8 mouse cellular contexts compared by ENCODE assay signal in genomic region chr16:30069580-30069949, GRCm38 (mm10). TPM values are rescaled to one million over a fixed set of nuclear protein-coding genes. Genes with fewer than 3 reads are reported as not detected.
DNase-seq lines count a peak whose midpoint lies in the region; ATAC-seq and TF ChIP-seq lines count a peak whose summit lies in the region.

No protein-coding gene starts in this region.

- peak overlapping the region; percentile 46 for H3K4me3 ChIP-seq in cerebellum, adult 2 months (replicated peaks; ENCODE audit: insufficient read depth, low read depth, low read length)
- H3K4me3 ChIP-seq in CH12.LX (replicated peaks in 1 of 3; ENCODE audit: low read depth in 2 of 3, low read length in 2 of 3, poor library complexity in 1 of 3) = peak overlapping the region; percentile 32 to 50 (median 48)
- peak overlapping the region; percentile 46 for H3K4me3 ChIP-seq in embryonic facial prominence, embryonic 15.5 days (replicated peaks)
- H3K4me3 ChIP-seq in hindbrain, embryonic 16.5 days (ENCODE audit: low read length) = peak overlapping the region; percentile 53
- H3K4me3 ChIP-seq in lung, postnatal 0 days (ENCODE audit: low read depth, low read length) = peak overlapping the region; percentile 41

- TF ChIP-seq EP300 in CH12.LX (IDR thresholded peaks at IDR 0.05; ENCODE audit: low read length) = no peak
- TF ChIP-seq EP300 in lung, postnatal 0 days (IDR thresholded peaks at IDR 0.05) = no peak

- peaks cover 4% of the 10 kb centered on the region; the same call in 1 of the 2 replicates for H3K27me3 ChIP-seq in cerebellum, adult 2 months (ENCODE audit: control insufficient read depth, insufficient read depth, low read length)
- H3K27me3 ChIP-seq in CH12.LX (replicated peaks) = peaks cover 69% of the 10 kb centered on the region
- no peaks in the 10 kb centered on the region for H3K27me3 ChIP-seq in embryonic facial prominence, embryonic 15.5 days
- peaks cover 23% of the 10 kb centered on the region for H3K27me3 ChIP-seq in hindbrain, embryonic 16.5 days (replicated peaks; ENCODE audit: control insufficient read depth, insufficient read depth, low read length)
- no peaks in the 10 kb centered on the region for H3K27me3 ChIP-seq in lung, postnatal 0 days (replicated peaks; ENCODE audit: insufficient read depth, low read length)

- TF ChIP-seq POLR2A in cerebellum, adult 2 months (IDR thresholded peaks at IDR 0.05; ENCODE audit: borderline replicate concordance, insufficient read depth, low read length) = no peak
- no peak for TF ChIP-seq POLR2A in CH12.LX (IDR thresholded peaks at IDR 0.05; ENCODE audit: low read depth, low read length)

- no peaks in the 10 kb centered on the region for H3K9me3 ChIP-seq in CH12.LX (replicated peaks; ENCODE audit: low read length)
- no peaks in the 10 kb centered on the region for H3K9me3 ChIP-seq in embryonic facial prominence, embryonic 15.5 days (replicated peaks)
- no peaks in the 10 kb centered on the region for H3K9me3 ChIP-seq in hindbrain, embryonic 16.5 days (ENCODE audit: control insufficient read depth, low read length)
- H3K9me3 ChIP-seq in lung, postnatal 0 days (ENCODE audit: low read length) = no peaks in the 10 kb centered on the region

- in situ Hi-C loops in CH12.LX (cut with MboI; ENCODE audit: low pct_ligation_motif_present, low pct_unique_long_range_greater_than_20kb, low sequenced_read_pairs) = loop anchor here (5.0 to 10.0 kb wide), 4 partner anchors 42 to 342 kb away; no protein-coding TSS in a partner anchor

- peak overlapping the region; percentile 64 for H3K9ac ChIP-seq in CH12.LX (ENCODE audit: insufficient read depth, low read depth)
- peak overlapping the region; percentile 35 for H3K9ac ChIP-seq in embryonic facial prominence, embryonic 15.5 days
- peak overlapping the region; percentile 75 for H3K9ac ChIP-seq in hindbrain, embryonic 16.5 days (ENCODE audit: low read depth, low read length)
- peak overlapping the region; percentile 58 for H3K9ac ChIP-seq in lung, postnatal 0 days (replicated peaks; ENCODE audit: low read depth)

- dilution Hi-C loops in CH12.LX (cut with MboI; ENCODE audit: extremely low pct_ligation_motif_present, extremely low pct_unique_long_range_greater_than_20kb, low sequenced_read_pairs) = no loop called here

- peak overlapping the region; percentile 88 for H3K4me2 ChIP-seq in CH12.LX (ENCODE audit: insufficient read depth, low read depth, poor library complexity, severe bottlenecking)
- H3K4me2 ChIP-seq in embryonic facial prominence, embryonic 15.5 days (replicated peaks) = peak overlapping the region; percentile 91
- H3K4me2 ChIP-seq in hindbrain, embryonic 16.5 days (ENCODE audit: low read length) = peak overlapping the region; percentile 93
- H3K4me2 ChIP-seq in lung, postnatal 0 days (replicated peaks; ENCODE audit: low read depth, low read length) = peak overlapping the region; percentile 81

- TF ChIP-seq RAD21 in CH12.LX (IDR thresholded peaks at IDR 0.05; ENCODE audit: low read depth, low read length) = no peak

- peak overlapping the region; percentile 46; the same call in 1 of the 2 replicates for H3K27ac ChIP-seq in cerebellum, adult 2 months (ENCODE audit: insufficient read depth, low read length)
- no peak overlapping the region for H3K27ac ChIP-seq in CH12.LX (ENCODE audit: insufficient read depth, low read depth)
- peak overlapping the region; percentile 93 for H3K27ac ChIP-seq in embryonic facial prominence, embryonic 15.5 days (replicated peaks)
- peak overlapping the region; percentile 72 for H3K27ac ChIP-seq in hindbrain, embryonic 16.5 days (ENCODE audit: low read depth, low read length)
- H3K27ac ChIP-seq in lung, postnatal 0 days (ENCODE audit: low read length) = peak overlapping the region; percentile 95

- no peaks in the 10 kb centered on the region for H3K36me3 ChIP-seq in CH12.LX (replicated peaks in 1 of 2; ENCODE audit: control insufficient read depth in 1 of 2, insufficient read depth in 1 of 2, low read length in 1 of 2)
- no peaks in the 10 kb centered on the region for H3K36me3 ChIP-seq in embryonic facial prominence, embryonic 15.5 days
- no peaks in the 10 kb centered on the region for H3K36me3 ChIP-seq in hindbrain, embryonic 16.5 days (ENCODE audit: control insufficient read depth, insufficient read depth, low read length)
- H3K36me3 ChIP-seq in lung, postnatal 0 days (ENCODE audit: insufficient read depth, low read length) = no peaks in the 10 kb centered on the region

- DNase-seq in cerebellum, adult 2 months = no peak
- no peak for DNase-seq in CH12.LX (ENCODE audit: extremely low read depth)
- peak; percentile 64 for DNase-seq in lung, postnatal 0 days (ENCODE audit: low spot score)
- no peak for DNase-seq in T-cell, adult 2 months (ENCODE audit: low spot score)
- DNase-seq in frontal cortex, postnatal 25 days (ENCODE audit: low spot score in 2 of 2) = no peak

- WGBS in cerebellum, adult 2 months = 25% methylated on average over 4 of the region's 4 CpGs
- WGBS in embryonic facial prominence, embryonic 15.5 days = 5% methylated on average over 4 of the region's 4 CpGs
- 6% methylated on average over 4 of the region's 4 CpGs for WGBS in hindbrain, embryonic 16.5 days
- WGBS in lung, postnatal 0 days = 8% methylated on average over 4 of the region's 4 CpGs

- ATAC-seq in cerebellum, adult (ENCODE audit: insufficient number of reproducible peaks, low FRiP score, low TSS enrichment) = no peak
- ATAC-seq in embryonic facial prominence, embryonic 15.5 days (ENCODE audit: insufficient number of reproducible peaks, low FRiP score, low TSS enrichment, low read depth) = 0 out of 2 replicates have a peak, but pooled peaks have one; percentile 0
- peak; percentile 19; the same call in 1 of the 2 replicates for ATAC-seq in hindbrain, embryonic 16.5 days
- ATAC-seq in lung, postnatal 0 days = no peak; the same call in 1 of the 2 replicates

- no peaks in the 10 kb centered on the region for H3K79me2 ChIP-seq in CH12.LX (replicated peaks; ENCODE audit: control insufficient read depth, extremely low read depth, insufficient read depth, poor library complexity, severe bottlenecking)

- no peak for TF ChIP-seq CTCF in cerebellum, adult 2 months (IDR thresholded peaks at IDR 0.05; ENCODE audit: borderline replicate concordance, insufficient read depth, low read depth, low read length)
- no peak for TF ChIP-seq CTCF in CH12.LX (conservative IDR thresholded peaks at IDR 0.05 in 1 of 2, IDR thresholded peaks at IDR 0.05 in 1 of 2; ENCODE audit: low read depth in 2 of 2, low read length in 2 of 2)
- no peak for TF ChIP-seq CTCF in lung, postnatal 0 days (IDR thresholded peaks at IDR 0.05)

- no peaks in the 10 kb centered on the region for H3K4me1 ChIP-seq in cerebellum, adult 2 months (ENCODE audit: control insufficient read depth, insufficient read depth, low read length)
- H3K4me1 ChIP-seq in CH12.LX (ENCODE audit: control insufficient read depth in 1 of 2, insufficient read depth in 2 of 2) = peaks cover 3 to 61% of the 10 kb centered on the region in 2 experiments
- peaks cover 40% of the 10 kb centered on the region for H3K4me1 ChIP-seq in embryonic facial prominence, embryonic 15.5 days
- H3K4me1 ChIP-seq in hindbrain, embryonic 16.5 days (ENCODE audit: control insufficient read depth, insufficient read depth, low read depth, low read length) = peaks cover 36% of the 10 kb centered on the region
- peaks cover 10% of the 10 kb centered on the region; the same call in 1 of the 2 replicates for H3K4me1 ChIP-seq in lung, postnatal 0 days (ENCODE audit: insufficient read depth, low read depth, low read length)

TF ChIP-seq in CH12.LX, 34 proteins besides CTCF, POLR2A, EP300 and RAD21:
- TF ChIP-seq JUN (IDR thresholded peaks at IDR 0.05; ENCODE audit: insufficient read depth, low read depth, low read length) (no peak), GABPA (IDR thresholded peaks at IDR 0.05; ENCODE audit: insufficient replicate concordance, low read depth, low read length) (no peak), PAX5 (IDR thresholded peaks at IDR 0.05; ENCODE audit: low read length) (no peak), UBTF (IDR thresholded peaks at IDR 0.05; ENCODE audit: low read depth, low read length) (no peak), CHD1 (IDR thresholded peaks at IDR 0.05; ENCODE audit: low read depth, low read length) (no peak), SMC3 (IDR thresholded peaks at IDR 0.05; ENCODE audit: low read depth, low read length) (no peak), RCOR1 (conservative IDR thresholded peaks at IDR 0.05; ENCODE audit: low read depth, low read length) (no peak), MEF2A (IDR thresholded peaks at IDR 0.05; ENCODE audit: borderline replicate concordance, low read depth, low read length) (no peak)

RNA-seq across cellular contexts. Expression of gene Hes1, which starts 5.4 kb away (rescaled TPM):
- polyA plus RNA-seq in cerebellum, adult 2 months (2012; rRNA removed) = 22.4 and 24.5 TPM in 2 replicates
- total RNA-seq in CH12.LX (2012; rRNA removed) (3.4 and 3.6 TPM in 2 replicates), CH12.LX (2014; rRNA removed) (1.4 and 2.4 TPM in 2 replicates)
- 0.53 and 1.6 TPM in 2 replicates for polyA plus RNA-seq in CH12.LX (2012; ENCODE audit: insufficient read length, low read depth)
- polyA plus RNA-seq in embryonic facial prominence, embryonic 15.5 days (2015; fragmentation: Nextera tagmentation; extraction: Ambion mirVana) = 63.6 and 66.0 TPM in 2 replicates
- 8.4 and 8.5 TPM in 2 replicates for polyA plus RNA-seq in hindbrain, embryonic 16.5 days (2015; fragmentation: Nextera tagmentation; extraction: Ambion mirVana)
- polyA plus RNA-seq in lung, postnatal 0 days (2015; fragmentation: Nextera tagmentation; extraction: Ambion mirVana) = 89.1 and 93.9 TPM in 2 replicates

Comparison
In these comparisons a context has a peak if more than half of its experiments do, and no peak if none do; other contexts are left out.
1. ATAC-seq: peak in embryonic facial prominence, embryonic 15.5 days (single experiment) and hindbrain, embryonic 16.5 days (single experiment); none in cerebellum, adult (single experiment) and lung, postnatal 0 days (single experiment).
2. Peak in every context shown above with its lines, with median percentiles within 50 percentile points of each other: H3K4me3 ChIP-seq, H3K4me2 ChIP-seq and H3K9ac ChIP-seq.